Mouse (Mus musculus) G1E-ER4 (cell line): ENCODE results near the gene Grap2. TPM values are rescaled to one million over a fixed set of nuclear protein-coding genes. Genes with fewer than 3 reads are reported as not detected.

Experiments
- GATA1 ChIP-seq: IDR thresholded peaks from one replicate; pipeline ENCODE4 v1.8.0; 2012; ENCODE audit warnings: low read length, inconsistent platforms
- polyA plus RNA-seq: library from polyadenylated mRNA; stranded (reverse); fragments of >175 nt; gene quantifications from 2 replicates; pipeline ENCODE4 v1.2.3, GENCODE M21; 2012

The Grap2 gene
- polyA plus RNA-seq = 18.2 and 19.7 TPM in 2 replicates

GRCm38 (mm10) chr15:80572291-80572690 lies at the start of gene Grap2:
Gene Grap2, plus strand, starts transcription at chr15:80572594.
- TF ChIP-seq GATA1 = no peak

- no peak for TF ChIP-seq GATA1
Observed at GRCm38 (mm10) chr15:80529955-80530869, 42.2 kb upstream of the Grap2 start.

- no peak for TF ChIP-seq GATA1
Observed at GRCm38 (mm10) chr15:80531026-80531425, 41.4 kb upstream of the Grap2 start.

- no peak for TF ChIP-seq GATA1
Observed at GRCm38 (mm10) chr15:80532281-80533072, 39.9 kb upstream of the Grap2 start.

- TF ChIP-seq GATA1 = no peak
Observed at GRCm38 (mm10) chr15:80533274-80533673, 39.1 kb upstream of the Grap2 start.

GRCm38 (mm10) chr15:80536051-80536450 lies 36.3 kb upstream of the Grap2 start:
- TF ChIP-seq GATA1 = no peak

GRCm38 (mm10) chr15:80538075-80538474 lies 34.3 kb upstream of the Grap2 start:
- TF ChIP-seq GATA1 = no peak

GRCm38 (mm10) chr15:80538671-80539340 lies 33.6 kb upstream of the Grap2 start:
- no peak for TF ChIP-seq GATA1

- TF ChIP-seq GATA1 = no peak
Observed at GRCm38 (mm10) chr15:80544115-80544514, 28.3 kb upstream of the Grap2 start.

- TF ChIP-seq GATA1 = no peak
Observed at GRCm38 (mm10) chr15:80545430-80545829, 27.0 kb upstream of the Grap2 start.

GRCm38 (mm10) chr15:80554860-80555822 lies 17.3 kb upstream of the Grap2 start:
- no peak for TF ChIP-seq GATA1

- TF ChIP-seq GATA1 = no peak
Observed at GRCm38 (mm10) chr15:80556021-80556420, 16.4 kb upstream of the Grap2 start.

GRCm38 (mm10) chr15:80557745-80558144 lies 14.6 kb upstream of the Grap2 start:
- no peak for TF ChIP-seq GATA1

- no peak for TF ChIP-seq GATA1
Observed at GRCm38 (mm10) chr15:80559534-80559933, 12.9 kb upstream of the Grap2 start.

- no peak for TF ChIP-seq GATA1
Observed at GRCm38 (mm10) chr15:80559978-80560377, 12.4 kb upstream of the Grap2 start.
